Mouse (Mus musculus): ENCODE data around the gene Zbp1. TPM values are rescaled to one million over a fixed set of nuclear protein-coding genes. Genes with fewer than 3 reads are reported as not detected.

Gene Zbp1
- polyA plus RNA-seq, 1 experiment from 2014 or later: 0.54 TPM

DNA sequence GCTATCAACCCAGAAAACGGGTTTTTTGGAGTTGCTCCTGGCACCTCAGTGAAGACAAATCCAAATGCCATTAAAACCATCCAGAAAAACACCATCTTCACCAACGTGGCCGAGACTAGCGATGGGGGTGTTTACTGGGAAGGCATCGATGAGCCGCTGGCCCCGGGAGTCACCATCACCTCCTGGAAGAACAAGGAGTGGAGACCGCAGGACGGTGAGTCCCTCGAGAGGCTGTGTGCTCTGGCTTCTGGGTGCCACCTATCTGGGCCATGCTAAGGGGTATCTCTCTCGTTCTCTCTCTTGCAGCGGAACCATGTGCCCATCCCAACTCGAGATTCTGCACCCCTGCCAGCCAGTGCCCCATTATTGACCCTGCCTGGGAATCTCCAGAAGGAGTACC lies 61.8 kb downstream of the Zbp1 start:
- WGBS: 83% methylated on average over 12 of the region's 13 CpGs
- Histone ChIP-seq H3K4me3 (ENCODE audit: low read depth, low read length) (no peak overlapping the region), H3K27me3 (replicated peaks; ENCODE audit: control insufficient read depth, insufficient read depth, low read length) (no peaks in the 10 kb centered on the region), H3K4me2 (ENCODE audit: low read depth, low read length) (no peak overlapping the region), H3K27ac (replicated peaks; ENCODE audit: low read depth, low read length) (no peak overlapping the region), H3K4me1 (ENCODE audit: control insufficient read depth, insufficient read depth, low read length) (peaks cover 6% of the 10 kb centered on the region), H3K9me3 (ENCODE audit: control insufficient read depth, low read length) (no peaks in the 10 kb centered on the region), H3K9ac (ENCODE audit: low read depth, low read length) (no peak overlapping the region), H3K36me3 (ENCODE audit: control insufficient read depth, insufficient read depth, low read length) (no peaks in the 10 kb centered on the region)
- no peak for DNase-seq (ENCODE audit: low spot score)
- ATAC-seq (ENCODE audit: low read depth): no peak

Other genes with a start within 250 kb of the Zbp1 start
- 1.8 and 3.1 TPM in 2 replicates for gene Spo11, start 241.2 kb downstream of the Zbp1 start, polyA plus RNA-seq (2014; fragmentation: Nextera tagmentation; extraction: Ambion mirVana)
- gene Rae1, start 218.8 kb downstream of the Zbp1 start, polyA plus RNA-seq (2014; fragmentation: Nextera tagmentation; extraction: Ambion mirVana): 110 and 120 TPM in 2 replicates
- 40.4 and 48.1 TPM in 2 replicates for gene Rbm38, start 198.4 kb downstream of the Zbp1 start, polyA plus RNA-seq (2014; fragmentation: Nextera tagmentation; extraction: Ambion mirVana)
- gene Ctcfl, start 99.4 kb downstream of the Zbp1 start, polyA plus RNA-seq (2014; fragmentation: Nextera tagmentation; extraction: Ambion mirVana): 0.06 TPM in 1 of 2 replicates, not detected in the other
- gene Pck1, start 65.9 kb downstream of the Zbp1 start, polyA plus RNA-seq (2014; fragmentation: Nextera tagmentation; extraction: Ambion mirVana): 0.09 and 0.13 TPM in 2 replicates
- 10.1 and 11.0 TPM in 2 replicates for gene Pmepa1, start 57.6 kb upstream of the Zbp1 start, polyA plus RNA-seq (2014; fragmentation: Nextera tagmentation; extraction: Ambion mirVana)